Mouse (Mus musculus): ENCODE results near the gene Bex3.

Gene Bex3

DNA sequence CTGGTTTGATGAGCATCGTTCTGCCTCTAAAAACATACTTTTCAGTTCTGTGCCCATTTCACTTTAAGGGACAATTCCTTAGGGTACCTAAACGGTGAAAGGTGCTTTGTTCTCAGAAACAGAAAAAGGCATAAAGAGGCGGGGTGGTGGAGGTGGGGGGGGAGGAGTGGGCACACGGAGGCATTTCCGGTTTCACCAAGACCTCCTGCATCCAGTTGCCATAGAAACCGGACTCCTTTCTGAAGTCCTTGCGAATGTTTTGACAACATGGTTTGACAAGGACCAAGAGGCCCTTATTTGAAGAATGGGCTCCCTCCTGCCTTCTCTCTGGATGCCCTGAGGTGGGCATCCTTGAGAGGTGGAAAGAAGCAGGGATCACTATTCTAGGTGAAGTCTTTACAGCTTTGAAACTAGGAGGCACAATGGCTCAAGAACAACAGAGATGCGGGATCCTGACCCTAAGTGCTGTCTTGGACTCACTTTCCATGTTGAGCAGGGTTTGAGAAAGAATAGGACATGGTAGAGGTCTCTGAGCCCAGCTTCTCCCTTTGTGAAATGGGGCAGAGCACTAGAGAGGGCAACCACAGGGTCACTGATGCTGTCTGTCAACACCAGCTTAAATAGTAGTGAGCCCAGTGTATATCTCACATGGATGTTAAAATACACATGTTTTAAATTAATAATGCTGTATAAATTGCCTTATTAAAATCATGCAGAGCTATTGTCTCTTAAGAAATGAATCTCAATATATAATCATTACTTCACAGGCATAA is 43.9 kb downstream of the Bex3 start:
- DNase-seq (ENCODE audit: low read depth) = no peak

DNA sequence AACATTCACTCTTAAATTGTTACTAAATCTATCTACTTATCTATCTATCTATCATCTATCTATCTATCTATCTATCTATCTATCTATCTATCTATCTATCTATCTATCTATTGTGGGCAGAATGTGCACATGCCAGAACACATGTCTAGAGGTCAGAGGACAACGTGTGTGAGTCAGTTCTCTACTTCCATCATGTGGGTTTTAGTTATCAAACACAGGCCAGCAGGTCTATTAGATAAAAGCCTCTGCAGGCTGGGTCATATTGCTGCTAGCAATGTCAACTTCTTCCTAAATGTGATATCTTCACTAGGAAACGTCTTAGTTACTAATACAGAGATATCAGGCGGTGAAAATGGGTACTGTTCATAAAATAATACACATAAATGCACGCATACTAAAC is 49.9 kb downstream of the Bex3 start:
- no peak for DNase-seq (ENCODE audit: low read depth)
